ENCODE assay signal across 9 mouse cellular contexts in genomic region chr1:155737017-155737808, GRCm38 (mm10). TPM values are rescaled to one million over a fixed set of nuclear protein-coding genes. Genes with fewer than 3 reads are reported as not detected.
DNase-seq lines count a peak whose midpoint lies in the region; ATAC-seq lines count a peak whose summit lies in the region.
"Had no signal": no experiment of that assay in that cellular context is flagged by ENCODE, and none has a peak within 500 bp of the region (broad histone marks: within the 10 kb centered on the region; RNA-seq: fewer than 3 reads in every experiment).

No protein-coding gene starts in this region.

- H3K27me3 ChIP-seq in kidney, embryonic 16.5 days (ENCODE audit: insufficient read depth, low read length), result peaks cover 95% of the 10 kb centered on the region
- H3K27me3 ChIP-seq in hindbrain, embryonic 15.5 days, result peaks cover 81% of the 10 kb centered on the region
- H3K27me3 ChIP-seq in neural tube, embryonic 12.5 days (replicated peaks), result peaks cover 95% of the 10 kb centered on the region
- H3K27me3 ChIP-seq in forebrain, embryonic 14.5 days (replicated peaks; ENCODE audit: control insufficient read depth, insufficient read depth, low read length), result peaks cover 94% of the 10 kb centered on the region

- DNase-seq in kidney, adult 11 months, result no peak
- no peak for DNase-seq in adrenal gland, postnatal 4 days (ENCODE audit: low spot score in 2 of 2)
- DNase-seq in ovary, adult 18-20 months (ENCODE audit: low spot score), result no peak
- no peak for DNase-seq in forebrain, embryonic 14.5 days (ENCODE audit: low spot score)

- no peaks in the 10 kb centered on the region for H3K36me3 ChIP-seq in kidney, embryonic 16.5 days (ENCODE audit: insufficient read depth, low read length)
- no peaks in the 10 kb centered on the region for H3K36me3 ChIP-seq in hindbrain, embryonic 15.5 days
- no peaks in the 10 kb centered on the region for H3K36me3 ChIP-seq in neural tube, embryonic 12.5 days
- H3K36me3 ChIP-seq in forebrain, embryonic 14.5 days (ENCODE audit: control insufficient read depth, insufficient read depth, low read length), result no peaks in the 10 kb centered on the region

- no peak overlapping the region for H3K4me2 ChIP-seq in kidney, embryonic 16.5 days (replicated peaks; ENCODE audit: low read depth, low read length)
- no peak overlapping the region for H3K4me2 ChIP-seq in hindbrain, embryonic 15.5 days
- H3K4me2 ChIP-seq in neural tube, embryonic 12.5 days (replicated peaks), result peak overlapping the region; percentile 18; the same call in 1 of the 2 replicates
- no peak overlapping the region for H3K4me2 ChIP-seq in forebrain, embryonic 14.5 days (ENCODE audit: low read length)

- WGBS in kidney, embryonic 16.5 days, result 1% methylated on average over 58 of the region's 58 CpGs
- under 1% methylated on average over 58 of the region's 58 CpGs for WGBS in hindbrain, embryonic 15.5 days
- WGBS in neural tube, embryonic 12.5 days, result 1% methylated on average over 58 of the region's 58 CpGs
- under 1% methylated on average over 58 of the region's 58 CpGs for WGBS in forebrain, embryonic 14.5 days

- peaks cover 19% of the 10 kb centered on the region for H3K4me1 ChIP-seq in kidney, embryonic 16.5 days (ENCODE audit: insufficient read depth, low read length)
- peaks cover 26% of the 10 kb centered on the region for H3K4me1 ChIP-seq in hindbrain, embryonic 15.5 days (replicated peaks)
- peaks cover 14% of the 10 kb centered on the region for H3K4me1 ChIP-seq in neural tube, embryonic 12.5 days
- H3K4me1 ChIP-seq in forebrain, embryonic 14.5 days (ENCODE audit: control insufficient read depth, insufficient read depth, low read length), result peaks cover 13% of the 10 kb centered on the region

- ATAC-seq in kidney, embryonic 16.5 days (ENCODE audit: low FRiP score, low TSS enrichment), result no peak
- peak; percentile 70 for ATAC-seq in common myeloid progenitor, adult 5-6 weeks (replicated peaks; ENCODE audit: low read depth, poor library complexity, severe bottlenecking)
- ATAC-seq in hindbrain, embryonic 15.5 days (ENCODE audit: low FRiP score, low read depth), result no peak
- ATAC-seq in neural tube, embryonic 12.5 days (ENCODE audit: low FRiP score, low read depth), result no peak
- no peak for ATAC-seq in forebrain, embryonic 14.5 days

- no peak overlapping the region for H3K27ac ChIP-seq in kidney, embryonic 16.5 days (ENCODE audit: low read length)
- no peak overlapping the region for H3K27ac ChIP-seq in hindbrain, embryonic 15.5 days (replicated peaks)
- H3K27ac ChIP-seq in neural tube, embryonic 12.5 days, result no peak overlapping the region
- H3K27ac ChIP-seq in forebrain, embryonic 14.5 days (ENCODE audit: low read depth, low read length), result no peak overlapping the region

- H3K9me3 ChIP-seq in kidney, embryonic 16.5 days (ENCODE audit: low read length), result no peaks in the 10 kb centered on the region
- H3K9me3 ChIP-seq in hindbrain, embryonic 15.5 days, result no peaks in the 10 kb centered on the region
- H3K9me3 ChIP-seq in neural tube, embryonic 12.5 days, result no peaks in the 10 kb centered on the region
- H3K9me3 ChIP-seq in forebrain, embryonic 14.5 days (replicated peaks; ENCODE audit: control insufficient read depth, low read length), result no peaks in the 10 kb centered on the region

- H3K4me3 ChIP-seq in kidney, embryonic 16.5 days (ENCODE audit: low read length), result peak overlapping the region; percentile 5
- peak overlapping the region; percentile 2; the same call in 1 of the 2 replicates for H3K4me3 ChIP-seq in hindbrain, embryonic 15.5 days
- H3K4me3 ChIP-seq in neural tube, embryonic 12.5 days, result peak overlapping the region; percentile 18; the same call in 1 of the 2 replicates
- H3K4me3 ChIP-seq in forebrain, embryonic 14.5 days (ENCODE audit: low read depth, low read length), result no peak overlapping the region

- H3K9ac ChIP-seq in kidney, embryonic 16.5 days (replicated peaks; ENCODE audit: low read length), result no peak overlapping the region
- no peak overlapping the region for H3K9ac ChIP-seq in hindbrain, embryonic 15.5 days
- H3K9ac ChIP-seq in neural tube, embryonic 12.5 days, result no peak overlapping the region
- H3K9ac ChIP-seq in forebrain, embryonic 14.5 days (ENCODE audit: low read length), result no peak overlapping the region

RNA-seq across cellular contexts. Expression of gene Lhx4, which starts 14.3 kb away (rescaled TPM):
- polyA plus RNA-seq in kidney, embryonic 16.5 days (2015; fragmentation: Nextera tagmentation; extraction: Ambion mirVana), result not detected in 2 replicates
- not detected in 2 replicates for total RNA-seq in common myeloid progenitor, adult 5-6 weeks (2017)
- 2.3 and 3.5 TPM in 2 replicates for polyA plus RNA-seq in hindbrain, embryonic 15.5 days (2015; fragmentation: Nextera tagmentation; extraction: Ambion mirVana)
- polyA plus RNA-seq in neural tube, embryonic 12.5 days (2016; fragmentation: Nextera tagmentation; extraction: Ambion mirVana), result 12.3 and 22.8 TPM in 2 replicates
- under 1 TPM; 0.06 TPM for total RNA-seq in adrenal gland, postnatal 4 days (2021)
- polyA plus RNA-seq in forebrain, embryonic 14.5 days (2014; fragmentation: Nextera tagmentation; extraction: Ambion mirVana), result 0.11 TPM in 1 of 2 replicates, not detected in the other
- total RNA-seq: left cerebral cortex, postnatal 36 days had no signal
